Mouse (Mus musculus) cerebellum, adult 11-12 months (tissue): ENCODE data around the gene Mgarp.
"Not testable (repeated sequence)": the region's sequence is repeated elsewhere in the genome, so short reads cannot be mapped to it uniquely, and the experiment has no call there.

Experiments
- DNase-seq: peaks from one replicate; pipeline ENCODE4 v3.0.0; 2022

Mgarp gene

DNA sequence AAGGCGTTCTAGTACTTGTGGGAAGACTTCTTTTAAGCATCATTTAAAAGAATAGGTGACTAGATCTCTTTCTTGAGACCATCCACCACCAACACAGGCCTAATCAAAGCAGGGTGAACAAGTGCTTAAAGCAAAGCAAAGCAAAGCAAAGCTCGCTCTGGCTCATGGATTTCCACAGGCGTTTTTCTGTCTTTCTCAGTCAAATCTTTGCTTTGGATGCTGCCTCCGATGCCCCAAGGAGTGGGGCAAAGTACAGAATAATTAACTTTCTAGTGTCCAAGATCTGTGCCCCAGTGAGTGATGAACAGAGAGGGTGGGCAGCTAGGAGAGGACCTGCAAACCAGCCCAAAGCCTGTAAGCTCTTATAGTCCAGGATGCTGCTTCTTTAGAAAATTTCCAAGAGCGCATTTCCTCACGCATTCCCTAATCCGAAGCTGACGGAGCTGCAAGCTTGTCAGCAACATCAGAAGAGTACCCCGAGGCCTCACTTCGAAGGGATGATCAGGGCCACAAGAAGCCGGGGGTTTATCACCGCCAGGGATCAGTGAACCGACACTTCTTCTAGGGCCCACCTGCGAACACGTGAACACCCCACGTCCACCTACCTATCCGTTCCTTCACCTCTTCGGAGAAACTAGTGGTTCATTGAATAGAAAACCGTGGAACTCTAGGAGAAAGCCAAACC, 935 bp downstream of the Mgarp start:
- no peak for DNase-seq

DNA sequence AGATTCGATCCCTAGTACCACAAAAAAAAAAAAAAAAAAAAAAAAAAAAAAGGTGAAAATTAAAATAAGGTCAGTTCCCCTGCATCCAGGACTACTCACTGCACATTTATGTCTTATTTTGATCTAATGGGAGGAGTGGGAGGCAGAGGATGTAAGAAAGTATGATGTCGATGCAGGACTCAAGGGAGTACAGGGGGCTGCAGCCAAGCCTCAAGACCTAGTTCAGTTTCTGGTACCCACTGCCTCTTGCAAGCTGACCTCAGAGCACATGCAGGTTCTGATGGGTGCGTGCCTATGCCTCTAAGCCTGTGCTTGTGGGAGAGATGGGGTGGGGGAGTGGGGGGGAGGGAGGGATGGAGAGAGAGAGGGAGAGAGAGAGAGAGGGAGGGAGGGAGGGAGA, 1.7 kb downstream of the Mgarp start:
- DNase-seq = no peak

DNA sequence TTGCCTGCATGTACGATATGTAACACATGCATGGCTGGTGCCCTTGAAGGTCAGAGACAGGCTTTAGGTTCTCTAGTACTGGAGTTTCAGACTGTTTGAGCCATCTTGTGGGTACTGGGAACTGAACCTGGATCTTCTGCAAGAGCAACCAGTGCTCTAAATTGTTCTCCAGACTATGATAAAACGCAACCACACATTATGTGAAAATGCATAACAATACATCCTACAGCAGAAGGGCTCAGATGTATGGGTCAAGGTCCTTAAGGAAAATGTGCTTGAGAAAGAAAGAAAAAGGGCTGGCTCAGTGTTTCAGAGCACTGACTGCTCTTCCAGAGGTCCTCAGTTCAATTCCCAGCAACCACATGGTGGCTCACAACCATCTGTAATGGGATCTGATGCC, 2.9 kb downstream of the Mgarp start:
- no peak for DNase-seq

DNA sequence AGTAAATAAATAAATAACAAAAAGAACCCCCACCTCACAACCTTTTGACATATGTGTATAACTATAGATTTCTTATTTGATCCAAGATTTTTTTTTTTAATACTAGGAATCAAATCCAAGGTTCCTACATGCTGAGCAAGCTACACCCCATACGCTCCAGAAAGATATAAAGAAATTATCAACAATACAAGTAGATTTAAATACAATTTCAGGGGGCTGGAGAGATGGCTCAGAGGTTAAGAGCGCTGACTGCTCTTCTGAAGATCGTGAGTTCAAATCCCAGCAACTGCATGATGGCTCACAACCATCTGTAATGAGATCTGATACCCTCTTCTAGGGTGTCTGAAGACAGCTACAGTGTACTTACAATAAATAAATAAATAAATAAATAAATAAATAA, 3.5 kb downstream of the Mgarp start:
- DNase-seq = not testable (repeated sequence)

DNA sequence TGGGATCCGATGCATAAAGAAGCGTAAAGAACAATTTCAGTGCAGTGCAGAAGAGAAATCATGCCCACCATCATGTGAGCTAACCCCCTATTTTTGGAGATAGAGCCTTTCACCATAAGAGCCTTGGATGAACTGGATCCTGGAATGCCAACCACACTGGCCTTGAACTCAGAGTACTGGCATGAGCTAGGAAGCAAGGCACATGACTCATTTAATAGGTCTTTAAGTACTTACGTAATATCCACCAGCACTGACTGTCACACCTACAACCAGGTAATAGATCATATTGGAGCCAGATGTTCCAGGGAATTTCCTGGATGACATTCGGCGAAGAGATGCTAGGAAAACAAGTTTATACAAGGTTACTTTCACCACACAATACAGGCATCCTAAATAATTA, 4.9 kb downstream of the Mgarp start:
- DNase-seq = no peak

DNA sequence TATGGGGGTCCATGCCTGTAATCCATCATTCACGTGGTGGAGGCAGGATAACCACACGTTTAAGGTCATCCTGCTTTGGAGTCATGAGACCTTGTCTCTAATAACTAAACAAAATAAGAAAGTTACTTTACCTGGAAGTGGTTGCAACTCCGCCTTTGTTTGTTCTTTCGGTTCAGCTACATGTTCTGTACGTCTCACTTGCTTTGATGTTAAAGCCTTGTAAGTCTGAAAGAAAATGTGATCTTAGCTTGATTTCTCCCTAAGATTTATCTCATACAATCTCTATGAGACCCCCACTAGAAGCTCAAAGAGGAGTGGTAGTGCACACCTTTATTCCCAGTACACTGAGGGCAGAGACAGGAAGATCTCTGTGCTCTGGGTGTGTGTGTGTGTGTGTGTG, 5.4 kb downstream of the Mgarp start:
- DNase-seq = no peak

DNA sequence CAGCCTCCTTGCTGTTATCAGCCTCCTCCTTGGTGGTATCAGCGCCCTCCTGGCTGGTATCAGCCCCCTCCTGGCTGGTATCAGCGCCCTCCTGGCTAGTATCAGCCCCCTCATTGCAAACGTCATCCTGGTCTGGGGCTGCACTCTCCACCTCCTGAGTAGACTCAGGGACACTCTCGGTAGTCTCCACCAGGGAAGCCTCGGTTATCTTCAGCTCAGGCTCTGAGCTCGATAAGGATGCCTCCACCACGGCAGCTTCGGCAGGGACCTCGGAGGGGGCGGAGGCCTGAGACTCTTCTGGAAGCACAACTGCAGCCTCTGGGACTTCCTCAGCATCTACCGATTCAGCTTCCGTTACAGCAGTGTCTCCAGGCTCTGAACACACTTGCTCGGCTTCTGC, 7.6 kb downstream of the Mgarp start:
- DNase-seq = no peak

DNA sequence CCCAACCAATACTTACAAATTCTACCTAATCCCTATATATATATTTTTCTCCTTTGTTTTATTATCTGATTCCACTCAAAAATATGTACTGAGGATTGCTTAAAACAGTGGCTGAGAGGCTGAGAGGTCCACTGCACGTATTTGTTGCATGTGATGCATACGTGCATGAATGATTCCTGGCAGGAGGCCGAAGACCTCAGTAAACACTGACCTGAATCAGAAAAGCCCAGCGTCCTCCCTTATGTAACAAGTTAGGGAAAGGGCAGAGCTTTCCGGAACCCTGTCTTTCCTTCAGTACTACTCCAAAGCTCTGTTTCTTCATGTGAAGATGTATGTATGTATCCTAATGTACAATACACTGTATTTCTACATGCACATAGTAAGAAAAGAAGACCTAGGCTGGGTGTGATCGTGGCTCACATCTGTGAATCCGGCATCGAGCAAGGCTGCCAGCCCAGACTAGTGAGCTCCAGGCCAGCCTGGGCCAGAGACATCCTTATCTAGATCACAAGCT, 8.6 kb downstream of the Mgarp start:
- peak; percentile 58 for DNase-seq

DNA sequence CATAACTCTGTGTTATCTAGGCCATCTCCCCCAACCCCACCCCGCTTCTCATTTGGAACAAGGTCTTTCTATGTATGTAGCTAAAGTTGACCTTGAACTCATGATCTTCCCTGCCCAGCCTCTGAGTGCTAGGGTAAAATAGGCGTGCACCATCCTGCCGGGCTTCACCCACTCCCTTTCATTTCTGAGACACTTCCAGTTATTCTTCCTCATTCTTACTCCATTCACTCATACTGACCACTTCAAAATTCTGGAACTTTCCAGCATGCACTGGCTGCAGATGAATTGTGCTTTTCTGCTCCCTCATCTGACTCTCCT, 9.4 kb downstream of the Mgarp start:
- no peak for DNase-seq

DNA sequence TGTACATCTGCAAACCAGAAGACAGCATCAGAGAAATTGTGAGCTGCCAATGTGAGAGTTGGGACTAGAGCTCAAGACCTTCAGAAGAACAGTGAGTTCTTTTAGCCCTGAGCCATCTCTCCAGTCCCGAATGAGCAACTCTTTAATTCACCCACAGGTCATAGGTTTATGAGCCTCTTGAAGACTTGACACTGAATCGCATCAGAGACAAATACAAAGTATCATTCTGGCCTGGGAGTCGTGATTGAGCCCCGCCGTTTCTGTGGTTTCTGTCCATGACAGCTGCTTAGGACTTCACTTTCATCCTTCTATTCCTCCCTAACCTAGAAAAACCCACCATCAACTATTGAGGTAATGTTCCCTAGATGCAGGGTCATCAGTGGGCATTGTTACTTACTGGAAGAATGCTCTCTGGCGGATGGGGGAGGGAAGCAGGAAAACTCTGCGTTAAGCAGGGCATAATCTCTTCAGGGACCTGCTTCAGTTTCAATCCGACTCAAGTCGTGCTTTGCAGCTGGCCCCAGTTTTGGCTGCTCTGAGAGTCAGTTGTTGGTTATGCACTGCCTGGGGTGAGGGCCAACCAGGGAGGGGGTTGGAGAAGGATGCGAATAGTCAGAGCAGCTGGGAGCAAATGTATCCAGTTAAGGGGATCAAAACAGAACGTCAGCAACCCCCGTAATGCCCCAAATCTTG, 10.0 kb downstream of the Mgarp start:
- no peak for DNase-seq

DNA sequence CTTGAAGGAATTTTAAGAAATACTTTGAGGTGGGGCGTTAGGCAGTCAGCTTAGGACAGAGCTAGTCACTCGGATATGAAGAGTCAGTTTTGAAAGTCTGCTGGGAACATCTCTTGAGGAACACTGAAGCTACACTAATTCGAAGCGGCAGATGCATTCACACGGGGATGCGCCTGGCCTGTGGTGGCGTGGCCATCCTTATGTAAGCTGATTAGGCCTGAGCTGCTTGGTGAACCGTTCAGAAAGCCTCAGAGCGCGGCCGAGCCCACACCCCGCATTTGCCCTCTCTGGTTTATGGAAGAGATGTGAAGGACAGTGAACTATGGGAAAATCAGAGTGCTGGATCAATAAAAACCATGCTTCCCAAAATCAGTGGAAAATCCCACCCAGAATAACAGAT, 13.1 kb downstream of the Mgarp start:
- DNase-seq = peak; percentile 73

DNA sequence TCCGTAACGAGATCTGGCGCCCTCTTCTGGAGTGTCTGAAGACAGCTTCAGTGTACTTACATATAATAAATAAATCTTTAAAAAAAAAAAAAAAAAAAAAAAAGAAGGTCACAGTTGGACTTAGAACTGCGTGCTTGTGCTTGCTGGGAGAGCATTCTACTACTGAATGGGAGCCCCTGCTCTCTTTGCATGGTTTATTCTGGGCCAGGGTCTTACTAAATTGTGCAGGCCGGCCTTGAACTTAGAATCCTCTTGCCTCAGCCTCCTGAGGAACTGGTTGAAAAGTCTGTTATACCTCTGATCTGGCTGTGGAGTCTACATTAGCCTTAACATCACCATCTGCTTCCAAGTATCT, 15.9 kb downstream of the Mgarp start:
- DNase-seq = no peak

DNA sequence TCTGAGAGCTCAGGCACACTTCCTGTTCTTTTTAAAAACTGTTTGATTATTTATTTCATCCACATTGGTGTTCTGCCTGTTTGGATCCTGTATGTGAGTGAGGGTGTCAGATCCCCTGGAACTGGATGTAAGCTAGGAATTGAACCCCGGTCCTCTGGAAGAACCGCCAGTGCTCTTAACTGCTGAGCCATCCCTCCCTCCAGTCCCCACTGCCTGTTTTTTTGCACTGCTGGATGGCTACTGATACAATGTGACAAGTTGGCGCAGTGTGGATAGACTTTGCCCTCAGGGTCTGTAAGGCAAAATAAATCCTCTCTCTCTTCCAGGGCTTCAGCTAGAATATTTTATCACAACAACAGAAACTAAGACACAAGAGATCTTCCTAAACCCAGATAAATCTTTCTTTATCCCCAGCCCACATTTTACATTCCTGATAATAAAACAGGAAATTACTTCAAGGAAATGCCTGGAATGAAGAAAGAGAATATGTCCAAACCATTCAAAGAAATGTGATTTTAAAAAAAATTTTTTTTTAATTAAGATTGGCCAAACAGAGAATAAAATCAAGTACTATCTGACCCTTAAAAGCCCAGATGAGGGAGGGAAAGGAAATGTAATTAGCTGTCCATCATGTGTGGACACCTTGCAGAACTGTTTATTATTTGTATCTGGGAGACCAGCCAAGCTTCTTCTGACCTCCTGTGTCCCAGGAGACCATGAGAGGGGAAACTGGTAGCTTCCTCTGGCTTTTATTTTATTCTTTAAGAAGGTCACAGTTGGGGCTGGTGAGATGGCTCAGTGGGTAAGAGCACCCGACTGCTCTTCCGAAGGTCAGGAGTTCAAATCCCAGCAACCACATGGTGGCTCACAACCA, 16.5 kb downstream of the Mgarp start:
- DNase-seq = no peak

DNA sequence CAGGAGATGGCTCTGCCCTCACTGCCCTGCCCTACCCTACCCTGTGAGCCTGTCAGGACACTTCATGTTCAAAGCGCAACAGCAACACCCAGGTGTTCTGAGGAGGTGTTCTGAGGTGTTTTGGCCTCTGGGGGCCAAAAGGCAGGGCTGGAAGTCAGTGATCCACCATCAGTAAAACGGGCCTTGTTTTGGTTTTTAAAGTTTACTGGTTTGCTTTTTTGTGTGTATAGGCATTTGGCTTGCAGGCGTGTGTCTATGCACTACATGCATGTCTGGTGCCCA, 17.9 kb downstream of the Mgarp start:
- no peak for DNase-seq

DNA sequence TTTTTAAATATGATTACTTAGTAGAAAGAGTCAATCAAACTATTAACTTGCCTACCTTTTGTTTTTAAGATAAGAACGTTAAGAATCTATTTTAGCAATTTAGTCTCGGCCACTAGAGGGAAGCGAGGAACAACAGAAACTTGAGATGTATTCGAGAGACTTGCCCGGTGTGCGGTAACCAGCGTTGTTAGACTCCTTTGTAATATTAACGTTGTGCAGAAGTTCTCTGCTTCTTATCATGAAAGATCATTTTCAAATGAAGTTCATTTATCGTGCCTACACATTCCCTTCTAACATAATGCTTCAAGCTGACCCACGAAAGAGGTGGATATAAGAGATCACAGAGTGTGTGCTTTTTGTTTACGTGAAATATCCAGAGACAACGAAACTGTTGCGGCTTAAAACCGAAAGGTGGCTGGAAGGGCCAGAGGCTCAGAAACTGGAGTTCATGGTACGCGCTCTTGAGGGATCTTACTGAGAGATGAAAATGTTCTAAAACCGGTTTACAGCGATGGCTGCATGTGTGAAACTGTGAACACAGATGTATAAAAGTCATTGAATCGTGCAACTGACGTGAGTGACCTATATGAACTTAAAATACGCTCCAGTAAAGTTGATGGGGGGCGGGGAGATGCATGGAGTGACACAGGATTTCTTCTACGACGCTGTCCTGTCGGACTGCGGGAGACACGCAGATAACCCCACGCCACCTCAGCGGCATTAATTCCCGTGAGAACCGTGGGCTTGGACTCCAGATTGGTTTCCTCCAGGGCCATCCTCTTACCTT, 18.5 kb downstream of the Mgarp start:
- DNase-seq = no peak

DNA sequence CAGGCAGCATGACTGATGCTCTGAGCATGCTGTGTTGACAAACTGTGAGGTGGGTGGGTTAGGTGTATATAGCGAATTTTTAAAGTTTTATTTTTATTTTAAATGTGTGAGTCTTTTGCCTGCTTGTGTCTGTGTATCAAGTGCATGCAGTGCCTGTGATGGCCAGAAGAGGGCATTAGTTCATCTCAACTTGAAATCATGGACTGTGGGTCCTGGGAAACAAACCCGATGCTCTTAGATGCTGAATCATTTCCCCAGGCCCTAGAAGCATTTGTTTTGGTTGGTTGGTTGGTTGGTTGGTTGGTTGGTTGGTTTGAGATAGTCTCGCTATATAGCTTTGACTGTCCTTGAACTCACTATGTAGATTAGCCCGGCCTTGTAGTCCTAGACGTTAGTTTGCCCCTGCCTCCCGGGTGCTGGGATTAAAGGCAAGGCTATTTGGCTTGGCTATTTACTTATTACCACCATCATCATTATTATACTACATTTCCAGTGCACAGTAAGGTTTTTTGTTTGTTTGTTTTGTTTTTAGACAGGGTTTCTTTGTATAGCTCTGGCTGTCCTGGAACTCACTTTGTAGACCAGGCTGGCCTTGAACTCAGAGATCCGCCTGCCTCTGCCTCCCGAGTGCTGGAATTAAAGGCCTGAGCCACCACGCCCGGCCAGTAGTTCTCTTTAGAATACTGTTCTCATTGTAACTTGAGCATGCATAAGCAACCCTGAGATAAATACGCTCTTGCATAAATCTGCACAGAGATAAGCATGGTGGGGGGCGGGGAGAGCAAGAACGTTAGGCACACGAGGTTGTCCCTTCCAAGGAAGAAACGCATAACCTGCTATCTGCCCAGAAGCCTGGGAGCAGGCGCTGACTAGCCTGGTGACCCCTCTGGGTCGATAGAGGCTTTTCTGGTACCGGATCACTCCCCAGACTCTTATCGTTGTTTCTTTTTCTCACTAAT, 21.0 kb downstream of the Mgarp start:
- no peak for DNase-seq

DNA sequence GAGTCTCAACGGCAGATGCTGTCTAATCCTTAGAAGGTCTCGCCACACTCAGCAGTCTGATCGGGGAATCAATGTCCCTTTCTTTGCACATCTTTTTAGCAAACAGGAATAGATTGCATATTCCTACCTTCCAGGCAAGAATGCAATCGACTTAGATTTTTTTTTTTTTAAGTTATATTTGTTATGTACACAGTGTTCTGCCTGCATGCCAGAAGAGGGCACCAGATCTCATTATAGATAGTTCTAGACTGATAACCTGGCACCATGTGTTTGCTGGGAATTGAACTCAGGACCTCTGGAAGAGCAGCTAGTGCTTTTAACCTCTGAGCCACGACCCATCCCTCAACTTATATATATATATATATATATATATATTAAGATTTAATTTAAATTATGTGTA, 23.0 kb downstream of the Mgarp start:
- DNase-seq = no peak

DNA sequence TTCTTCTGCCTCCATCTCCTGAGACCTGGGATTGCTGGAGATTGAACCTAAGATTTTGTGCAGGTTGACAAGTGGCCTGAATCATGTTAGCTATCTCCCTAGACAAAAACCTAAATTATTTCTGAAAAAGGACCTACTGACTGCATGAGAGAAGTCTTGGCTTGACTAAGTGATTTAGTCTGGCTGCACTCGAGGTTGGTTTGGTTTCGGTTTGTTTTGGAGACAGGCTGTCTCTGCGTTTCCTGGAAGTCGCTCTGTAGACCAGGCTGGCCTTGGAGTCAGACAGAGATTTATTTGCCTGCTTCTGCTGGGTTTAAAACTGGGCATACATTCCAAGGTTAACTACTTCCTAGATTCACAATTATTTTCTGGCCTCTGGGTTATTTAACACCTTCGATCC, 23.7 kb downstream of the Mgarp start:
- no peak for DNase-seq

DNA sequence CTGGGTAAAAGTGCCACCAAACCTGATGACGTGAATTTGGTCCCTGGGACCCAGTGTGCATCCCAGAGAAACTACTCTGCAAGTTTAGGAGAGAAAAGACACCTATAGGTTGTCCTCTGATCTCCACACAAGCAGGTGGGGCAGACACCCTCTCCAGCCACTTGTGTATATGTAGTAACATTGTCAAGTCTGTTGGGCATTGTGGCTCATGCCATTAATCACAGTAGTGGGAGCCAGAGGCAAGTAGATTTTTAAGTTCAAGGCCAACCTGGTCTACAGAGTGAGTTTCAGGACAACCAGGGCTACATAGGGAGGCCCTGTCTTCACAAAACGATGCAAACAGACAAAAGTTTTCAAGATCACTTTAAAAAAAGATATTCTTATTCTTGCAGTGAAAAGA, 24.7 kb downstream of the Mgarp start:
- no peak for DNase-seq

DNA sequence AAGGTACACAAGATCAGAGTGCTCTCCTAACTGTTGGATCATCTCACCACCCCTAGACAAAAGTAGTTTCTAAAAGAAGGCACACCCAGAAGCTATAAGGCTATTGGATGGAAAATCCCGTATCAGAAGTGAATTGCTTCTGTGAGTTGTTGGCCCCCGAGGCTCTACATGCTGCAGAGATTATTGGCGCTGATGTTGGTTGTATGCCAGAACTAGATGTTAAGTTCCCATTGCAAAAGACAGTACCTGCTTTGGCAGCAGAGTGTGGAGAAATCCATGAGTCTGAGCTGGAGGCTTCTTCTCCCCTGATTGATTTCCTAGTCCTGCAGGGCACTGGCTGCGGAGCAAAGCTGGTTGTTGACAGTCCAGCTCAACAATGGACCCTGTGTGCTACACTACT, 28.5 kb downstream of the Mgarp start:
- DNase-seq = no peak

DNA sequence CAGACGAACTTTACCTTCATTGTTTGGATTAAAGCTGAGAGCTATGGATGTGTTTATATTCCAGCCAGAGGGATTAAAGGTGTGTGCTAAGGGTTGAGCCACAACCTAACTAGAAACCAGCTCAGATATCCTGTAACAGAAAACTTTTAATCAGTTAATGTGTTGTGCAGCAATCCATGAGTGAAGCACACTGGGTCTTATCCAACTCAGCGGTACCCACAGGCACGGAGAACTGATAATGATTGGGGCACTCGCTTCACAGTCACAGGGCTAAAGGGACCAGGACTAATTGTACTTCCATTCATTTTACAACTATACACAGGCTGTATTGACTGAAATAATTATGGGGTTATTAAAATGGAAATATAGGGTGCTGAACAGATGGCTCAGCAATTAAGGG, 29.6 kb downstream of the Mgarp start:
- no peak for DNase-seq

DNA sequence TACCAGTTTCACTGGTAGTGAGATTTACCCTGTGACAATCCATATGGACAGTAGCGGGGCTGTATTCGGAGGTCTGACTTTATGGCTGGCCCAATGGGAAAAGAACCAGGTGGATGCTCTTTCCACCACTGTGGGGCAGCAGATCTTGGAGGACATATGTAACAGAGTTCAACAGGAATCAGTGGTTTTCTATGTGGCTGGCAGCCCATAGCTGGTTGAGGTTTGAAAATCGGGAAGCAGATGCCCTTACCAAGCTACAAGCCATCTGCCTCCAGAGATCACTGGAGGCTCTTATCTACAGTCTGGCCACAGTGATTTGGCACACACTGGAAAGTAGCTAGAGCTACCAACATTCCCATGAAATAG, 31.0 kb downstream of the Mgarp start:
- no peak for DNase-seq
